Mouse (Mus musculus) C2C12 (cell line): ENCODE measurements around the gene Glrx. TPM values are rescaled to one million over a fixed set of nuclear protein-coding genes. Genes with fewer than 3 reads are reported as not detected.

Experiments
- H3K27me3 ChIP-seq: one replicate; pipeline ENCODE4 v1.6.1; 2011; ENCODE audit not compliant: control insufficient read depth, insufficient read depth, insufficient read length
- H3K36me3 ChIP-seq: one replicate; pipeline ENCODE4 v1.6.1; 2011; ENCODE audit not compliant: control insufficient read depth, insufficient read depth
- H3K4me3 ChIP-seq: one replicate; pipeline ENCODE4 v1.5.1; 2011; ENCODE audit warnings: mild to moderate bottlenecking, control low read depth; ENCODE audit not compliant: poor library complexity, insufficient read depth, severe bottlenecking
- H3K79me2 ChIP-seq: one replicate; pipeline ENCODE4 v1.6.1; 2011; ENCODE audit not compliant: control insufficient read depth, insufficient read depth
- H3K79me3 ChIP-seq: one replicate; pipeline ENCODE4 v1.6.1; 2011; ENCODE audit warnings: low read depth, control low read depth
- H3ac ChIP-seq: one replicate; pipeline ENCODE3; 2011; ENCODE audit warnings: low read depth; ENCODE audit not compliant: control insufficient read depth, insufficient read length
- CEBPB ChIP-seq: IDR thresholded peaks from one replicate; pipeline ENCODE4 v1.6.1; 2011; ENCODE audit warnings: low read depth, mild to moderate bottlenecking, control low read depth, moderate library complexity
- CTCF ChIP-seq: IDR thresholded peaks from one replicate; pipeline ENCODE4 v1.5.1; 2011; ENCODE audit not compliant: control insufficient read depth, insufficient read depth, insufficient read length
- FOSL1 ChIP-seq: IDR thresholded peaks from one replicate; pipeline ENCODE4 v1.8.0; 2011; ENCODE audit warnings: mild to moderate bottlenecking, low read length; ENCODE audit not compliant: poor library complexity, insufficient read depth, severe bottlenecking
- MAX ChIP-seq: IDR thresholded peaks from one replicate; pipeline ENCODE4 v1.6.1; 2011; ENCODE audit warnings: mild to moderate bottlenecking, control low read depth
- MYOD1 ChIP-seq: IDR thresholded peaks from one replicate; pipeline ENCODE4 v1.6.1; 2011; ENCODE audit warnings: low read depth; ENCODE audit not compliant: control insufficient read depth, insufficient read length
- MYOG ChIP-seq: IDR thresholded peaks from one replicate; pipeline ENCODE4 v1.6.1; 2011; ENCODE audit not compliant: control insufficient read depth, insufficient read length; ENCODE audit errors: extremely low read depth
- USF1 ChIP-seq: IDR thresholded peaks from one replicate; pipeline ENCODE4 v1.6.1; 2011; ENCODE audit warnings: low read depth, mild to moderate bottlenecking, control low read depth, moderate library complexity
- polyA plus RNA-seq: library from polyadenylated mRNA; unstranded; fragments of >200 nt; fragmentation: generic; extraction: Trizol; gene quantifications from one replicate; pipeline ENCODE4 v1.2.1, GENCODE M21; 2012; ENCODE audit warnings: missing spikeins

Gene Glrx
- polyA plus RNA-seq, 1 experiment = 41.9 TPM

GRCm38 (mm10) chr13:75847027-75847426 is 7.4 kb downstream of the Glrx start:
- Histone ChIP-seq H3K4me3 (no peak overlapping the region), H3K79me3 (peaks cover 3% of the 10 kb centered on the region), H3ac (no peak overlapping the region), H3K79me2 (peaks cover 9% of the 10 kb centered on the region), H3K27me3 (no peaks in the 10 kb centered on the region), H3K36me3 (peaks cover 8% of the 10 kb centered on the region)
- no peak for TF ChIP-seq MYOD1
- no peak for TF ChIP-seq MAX
- no peak for TF ChIP-seq CEBPB
- no peak for TF ChIP-seq MYOG
- no peak for TF ChIP-seq CTCF
- no peak for TF ChIP-seq FOSL1
- TF ChIP-seq USF1 = no peak

- peaks cover 8% of the 10 kb centered on the region for H3K36me3 ChIP-seq
- no peaks in the 10 kb centered on the region for H3K27me3 ChIP-seq
- H3K79me2 ChIP-seq = no peaks in the 10 kb centered on the region
- H3K79me3 ChIP-seq = no peaks in the 10 kb centered on the region
- H3K4me3 ChIP-seq = no peak overlapping the region
- H3ac ChIP-seq = no peak overlapping the region
- TF ChIP-seq MYOG (no peak), CTCF (no peak), USF1 (no peak), MAX (no peak)
Measured at GRCm38 (mm10) chr13:75852027-75852426, 12.4 kb downstream of the Glrx start.

DNA sequence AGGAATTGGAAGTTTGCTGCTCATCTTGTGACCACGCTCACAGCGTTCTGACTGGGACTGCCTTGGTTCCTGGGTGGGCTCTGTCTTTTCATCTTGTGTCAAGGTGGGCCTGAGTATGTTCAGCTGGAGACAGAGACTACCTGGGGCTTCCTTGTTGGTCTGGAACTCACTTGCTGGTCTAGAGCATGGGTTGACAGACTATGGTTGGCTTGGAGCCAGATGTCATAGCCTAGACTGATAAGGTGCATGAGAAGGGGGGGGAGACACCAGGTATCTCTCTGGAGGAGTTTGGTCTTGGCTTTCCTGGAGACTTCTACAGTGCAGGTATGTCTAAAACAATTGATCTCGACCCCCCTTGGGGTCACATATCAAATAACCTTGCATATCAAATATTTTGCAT is 13.4 kb downstream of the Glrx start:
- H3K4me3 ChIP-seq = no peak overlapping the region
- H3K27me3 ChIP-seq = no peaks in the 10 kb centered on the region
- no peaks in the 10 kb centered on the region for H3K79me3 ChIP-seq
- no peak overlapping the region for H3ac ChIP-seq
- peaks cover 6% of the 10 kb centered on the region for H3K36me3 ChIP-seq
- H3K79me2 ChIP-seq = no peaks in the 10 kb centered on the region
- no peak for TF ChIP-seq FOSL1
- no peak for TF ChIP-seq CTCF
- TF ChIP-seq CEBPB = no peak
- no peak for TF ChIP-seq MYOG
- TF ChIP-seq USF1 = no peak
- no peak for TF ChIP-seq MAX
- no peak for TF ChIP-seq MYOD1

DNA sequence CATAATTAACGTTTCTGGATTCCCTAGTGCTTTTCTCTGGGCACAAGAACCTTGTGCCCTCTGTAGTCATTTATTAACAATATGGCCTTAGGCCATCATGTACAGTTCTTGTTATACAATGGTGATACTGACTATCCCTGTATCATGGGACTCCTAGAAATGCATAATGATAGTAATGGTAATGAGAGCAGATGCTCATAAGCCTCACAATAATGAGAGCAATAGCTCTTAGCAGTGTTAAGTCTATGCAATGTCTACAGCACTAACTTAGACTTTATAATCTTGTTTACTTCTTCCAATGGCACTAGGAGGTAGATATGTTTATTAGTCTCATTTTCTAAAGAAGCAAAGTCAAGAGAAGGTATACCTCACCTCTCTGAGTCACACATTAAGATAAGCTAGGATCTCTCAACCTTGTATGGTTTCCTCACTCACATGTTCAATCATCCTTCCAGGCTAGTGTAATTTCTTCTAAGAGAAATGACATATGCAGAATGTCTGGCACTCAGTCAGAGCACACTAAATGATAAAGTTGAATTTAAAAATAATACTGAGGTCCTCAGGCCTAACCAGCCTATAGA is 19.7 kb downstream of the Glrx start:
- Histone ChIP-seq H3K79me3 (no peaks in the 10 kb centered on the region), H3ac (no peak overlapping the region), H3K27me3 (no peaks in the 10 kb centered on the region), H3K4me3 (no peak overlapping the region), H3K36me3 (no peaks in the 10 kb centered on the region), H3K79me2 (no peaks in the 10 kb centered on the region)
- TF ChIP-seq FOSL1 (no peak), MYOG (no peak), USF1 (no peak), CTCF (no peak), CEBPB (no peak), MAX (no peak), MYOD1 (no peak)

- Histone ChIP-seq H3K4me3 (no peak overlapping the region), H3K36me3 (peaks cover 13% of the 10 kb centered on the region), H3K79me3 (no peaks in the 10 kb centered on the region), H3ac (no peak overlapping the region), H3K27me3 (no peaks in the 10 kb centered on the region), H3K79me2 (no peaks in the 10 kb centered on the region)
- TF ChIP-seq MYOD1 = no peak
- TF ChIP-seq FOSL1 = no peak
- no peak for TF ChIP-seq CEBPB
- no peak for TF ChIP-seq MYOG
- no peak for TF ChIP-seq USF1
- no peak for TF ChIP-seq CTCF
- TF ChIP-seq MAX = no peak
Measured at GRCm38 (mm10) chr13:75865486-75866184, 26.0 kb downstream of the Glrx start.

GRCm38 (mm10) chr13:75867876-75868275 is 28.2 kb downstream of the Glrx start:
- peaks cover 33% of the 10 kb centered on the region for H3K36me3 ChIP-seq
- TF ChIP-seq MYOG (no peak), USF1 (no peak), FOSL1 (no peak), MYOD1 (no peak), CEBPB (no peak), MAX (no peak), CTCF (no peak)
- no peaks in the 10 kb centered on the region for H3K79me2 ChIP-seq
- no peaks in the 10 kb centered on the region for H3K27me3 ChIP-seq
- no peak overlapping the region for H3ac ChIP-seq
- H3K4me3 ChIP-seq = no peak overlapping the region
- H3K79me3 ChIP-seq = no peaks in the 10 kb centered on the region
